Mouse (Mus musculus): Measurements from ENCODE around the gene Rasal2.

GRCm38 (mm10) chr1:157323091-157323490 is 89.3 kb downstream of the Rasal2 start:
- TF ChIP-seq CTCF (IDR thresholded peaks at IDR 0.05; ENCODE audit: control insufficient read depth, insufficient read depth, insufficient replicate concordance, low read depth, low read length) (no peak), POLR2A (IDR thresholded peaks at IDR 0.05; ENCODE audit: control insufficient read depth, low read depth, low read length) (no peak)
